Mouse (Mus musculus): ENCODE measurements around the gene Rgcc. TPM values are rescaled to one million over a fixed set of nuclear protein-coding genes. Genes with fewer than 3 reads are reported as not detected.

The Rgcc gene
- total and polyA plus RNA-seq, 2 experiments from 2014 or later: 43.3 to 74.4 TPM

GRCm38 (mm10) chr14:79304873-79305464 lies 3.5 kb upstream of the Rgcc start:
- H3K9ac ChIP-seq (replicated peaks; ENCODE audit: low read length): no peak overlapping the region
- ATAC-seq: no peak
- no peak for DNase-seq (ENCODE audit: low spot score)
- H3K4me3 ChIP-seq (ENCODE audit: low read length): no peak overlapping the region
- H3K9me3 ChIP-seq (ENCODE audit: low read length): no peaks in the 10 kb centered on the region
- H3K4me1 ChIP-seq (ENCODE audit: insufficient read depth, low read length): 0 out of 2 replicates have a peak, but pooled peaks cover 6% of the 10 kb centered on the region
- H3K27ac ChIP-seq: no peak overlapping the region
- no peak for TF ChIP-seq CTCF (IDR thresholded peaks at IDR 0.05; ENCODE audit: low read depth)
- H3K36me3 ChIP-seq (ENCODE audit: insufficient read depth, low read length): no peaks in the 10 kb centered on the region
- H3K27me3 ChIP-seq (ENCODE audit: insufficient read depth, low read length): no peaks in the 10 kb centered on the region
- no peak overlapping the region for H3K4me2 ChIP-seq (ENCODE audit: low read depth, low read length)
- 90% methylated on average over 6 of the region's 6 CpGs for WGBS

GRCm38 (mm10) chr14:79303150-79303549 lies 1.7 kb upstream of the Rgcc start:
- WGBS: 76% methylated on average over 2 of the region's 2 CpGs
- Histone ChIP-seq H3K27me3 (ENCODE audit: insufficient read depth, low read length) (0 out of 2 replicates have a peak, but pooled peaks cover 5% of the 10 kb centered on the region), H3K4me3 (ENCODE audit: low read length) (no peak overlapping the region), H3K36me3 (ENCODE audit: insufficient read depth, low read length) (no peaks in the 10 kb centered on the region), H3K4me2 (ENCODE audit: low read depth, low read length) (no peak overlapping the region), H3K27ac (no peak overlapping the region), H3K4me1 (ENCODE audit: insufficient read depth, low read length) (0 out of 2 replicates have a peak, but pooled peaks cover 6% of the 10 kb centered on the region), H3K9ac (replicated peaks; ENCODE audit: low read length) (no peak overlapping the region), H3K9me3 (ENCODE audit: low read length) (no peaks in the 10 kb centered on the region)
- TF ChIP-seq CTCF (IDR thresholded peaks at IDR 0.05; ENCODE audit: low read depth): no peak
- DNase-seq (ENCODE audit: low spot score): no peak
- ATAC-seq: no peak

DNA sequence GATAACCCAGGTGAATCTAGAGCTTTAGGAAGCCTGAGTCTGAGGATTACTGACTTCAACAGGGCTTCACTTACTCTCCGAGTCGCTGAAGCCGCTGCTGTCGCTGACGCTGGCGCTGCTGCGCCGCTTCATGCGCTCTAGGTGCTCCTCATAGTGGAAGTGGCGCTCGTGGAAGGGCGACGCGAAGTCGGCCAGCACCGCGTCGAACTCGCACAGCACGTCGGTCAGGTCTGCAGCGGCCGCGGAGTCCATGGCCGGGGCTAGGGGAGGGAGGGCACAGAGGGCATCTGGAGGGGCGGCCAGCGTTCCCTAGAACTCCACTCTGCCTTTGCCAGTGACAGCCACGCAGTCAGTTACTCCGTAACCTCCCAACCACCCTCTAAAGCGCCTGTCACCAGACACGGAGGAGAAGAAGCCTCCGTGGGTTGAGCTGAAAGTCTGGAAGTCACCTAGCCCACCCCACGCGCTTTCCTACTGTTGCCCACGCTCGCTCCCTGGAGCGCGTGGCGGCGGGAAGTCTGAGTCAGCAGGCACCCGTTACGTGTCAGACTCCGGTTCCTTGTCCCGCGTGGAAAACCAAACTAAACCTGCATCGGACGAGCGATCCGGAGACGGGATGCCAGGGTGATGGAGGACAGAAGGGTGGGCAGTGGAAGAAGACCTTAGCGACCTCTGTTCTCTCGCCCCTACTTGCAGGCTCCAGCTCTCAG lies 649 bp downstream of the Rgcc start:
- Histone ChIP-seq H3K9ac (replicated peaks; ENCODE audit: low read length) (peak overlapping the region; percentile 63), H3K4me3 (ENCODE audit: low read length) (peak overlapping the region; percentile 58), H3K4me1 (ENCODE audit: insufficient read depth, low read length) (0 out of 2 replicates have a peak, but pooled peaks cover 6% of the 10 kb centered on the region), H3K9me3 (ENCODE audit: low read length) (no peaks in the 10 kb centered on the region), H3K36me3 (ENCODE audit: insufficient read depth, low read length) (no peaks in the 10 kb centered on the region), H3K27me3 (ENCODE audit: insufficient read depth, low read length) (0 out of 2 replicates have a peak, but pooled peaks cover 5% of the 10 kb centered on the region), H3K4me2 (ENCODE audit: low read depth, low read length) (peak overlapping the region; percentile 99), H3K27ac (peak overlapping the region; percentile 32; the same call in 1 of the 2 replicates)
- no peak for TF ChIP-seq CTCF (IDR thresholded peaks at IDR 0.05; ENCODE audit: low read depth)
- WGBS: 1% methylated on average over 52 of the region's 52 CpGs
- ATAC-seq: peak; percentile 19
- DNase-seq (ENCODE audit: low spot score): peak; percentile 63

- no peak for TF ChIP-seq CTCF (IDR thresholded peaks at IDR 0.05; ENCODE audit: low read depth)
- Histone ChIP-seq H3K9me3 (ENCODE audit: low read length) (no peaks in the 10 kb centered on the region), H3K4me1 (ENCODE audit: insufficient read depth, low read length) (0 out of 2 replicates have a peak, but pooled peaks cover 6% of the 10 kb centered on the region), H3K36me3 (ENCODE audit: insufficient read depth, low read length) (no peaks in the 10 kb centered on the region), H3K9ac (replicated peaks; ENCODE audit: low read length) (peak overlapping the region; percentile 63), H3K27me3 (ENCODE audit: insufficient read depth, low read length) (0 out of 2 replicates have a peak, but pooled peaks cover 5% of the 10 kb centered on the region), H3K4me2 (ENCODE audit: low read depth, low read length) (peak overlapping the region; percentile 99), H3K27ac (no peak overlapping the region), H3K4me3 (ENCODE audit: low read length) (peak overlapping the region; percentile 58)
- DNase-seq (ENCODE audit: low spot score): no peak
- WGBS: 16% methylated on average over 6 of the region's 6 CpGs
- ATAC-seq: no peak
Measured at GRCm38 (mm10) chr14:79299796-79300195, 1.6 kb downstream of the Rgcc start.

- Histone ChIP-seq H3K4me1 (ENCODE audit: insufficient read depth, low read length) (0 out of 2 replicates have a peak, but pooled peaks cover 6% of the 10 kb centered on the region), H3K36me3 (ENCODE audit: insufficient read depth, low read length) (no peaks in the 10 kb centered on the region), H3K4me2 (ENCODE audit: low read depth, low read length) (peak overlapping the region; percentile 43), H3K27ac (no peak overlapping the region; the same call in 1 of the 2 replicates), H3K9ac (replicated peaks; ENCODE audit: low read length) (no peak overlapping the region), H3K27me3 (ENCODE audit: insufficient read depth, low read length) (0 out of 2 replicates have a peak, but pooled peaks cover 5% of the 10 kb centered on the region), H3K9me3 (ENCODE audit: low read length) (no peaks in the 10 kb centered on the region), H3K4me3 (ENCODE audit: low read length) (peak overlapping the region; percentile 15)
- ATAC-seq (no peak), DNase-seq (ENCODE audit: low spot score) (no peak)
- 42% methylated on average over 4 of the region's 4 CpGs for WGBS
- no peak for TF ChIP-seq CTCF (IDR thresholded peaks at IDR 0.05; ENCODE audit: low read depth)
Measured at GRCm38 (mm10) chr14:79299230-79299629, 2.2 kb downstream of the Rgcc start.

- Histone ChIP-seq H3K27ac (no peak overlapping the region; the same call in 1 of the 2 replicates), H3K27me3 (ENCODE audit: insufficient read depth, low read length) (0 out of 2 replicates have a peak, but pooled peaks cover 5% of the 10 kb centered on the region), H3K4me1 (ENCODE audit: insufficient read depth, low read length) (peaks cover 8% of the 10 kb centered on the region; the same call in 1 of the 2 replicates), H3K4me3 (ENCODE audit: low read length) (peak overlapping the region; percentile 15), H3K9me3 (ENCODE audit: low read length) (no peaks in the 10 kb centered on the region), H3K4me2 (ENCODE audit: low read depth, low read length) (peak overlapping the region; percentile 43), H3K36me3 (ENCODE audit: insufficient read depth, low read length) (no peaks in the 10 kb centered on the region), H3K9ac (replicated peaks; ENCODE audit: low read length) (0 out of 2 replicates have a peak overlapping the region, but pooled peaks have one; percentile 18)
- no peak for ATAC-seq
- TF ChIP-seq CTCF (IDR thresholded peaks at IDR 0.05; ENCODE audit: low read depth): no peak
- DNase-seq (ENCODE audit: low spot score): no peak
- 72% methylated on average over 7 of the region's 7 CpGs for WGBS
Measured at GRCm38 (mm10) chr14:79298314-79298992, 3.0 kb downstream of the Rgcc start.
